Mouse (Mus musculus): ENCODE results near the gene Slc39a8.

Gene Slc39a8

DNA sequence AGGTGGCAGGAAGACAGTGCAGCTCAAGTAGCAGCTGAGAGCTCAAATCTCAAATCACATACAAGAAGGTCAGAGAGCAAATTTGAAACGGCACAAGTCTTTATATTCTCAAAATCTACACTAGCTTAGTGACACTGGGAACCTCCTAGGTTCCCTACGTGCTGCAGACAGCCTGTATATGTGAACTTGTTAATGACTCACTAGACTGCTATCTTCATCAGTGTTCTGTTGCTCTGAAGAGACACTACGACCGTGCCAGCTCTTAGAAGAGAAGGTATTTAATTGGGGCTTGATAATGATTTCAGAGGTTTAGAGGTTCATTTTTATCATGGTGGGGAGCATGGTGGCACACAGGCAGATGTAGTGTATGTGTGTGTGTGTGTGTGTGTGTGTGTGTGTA lies 94.2 kb downstream of the Slc39a8 start:
- DNase-seq: no peak

DNA sequence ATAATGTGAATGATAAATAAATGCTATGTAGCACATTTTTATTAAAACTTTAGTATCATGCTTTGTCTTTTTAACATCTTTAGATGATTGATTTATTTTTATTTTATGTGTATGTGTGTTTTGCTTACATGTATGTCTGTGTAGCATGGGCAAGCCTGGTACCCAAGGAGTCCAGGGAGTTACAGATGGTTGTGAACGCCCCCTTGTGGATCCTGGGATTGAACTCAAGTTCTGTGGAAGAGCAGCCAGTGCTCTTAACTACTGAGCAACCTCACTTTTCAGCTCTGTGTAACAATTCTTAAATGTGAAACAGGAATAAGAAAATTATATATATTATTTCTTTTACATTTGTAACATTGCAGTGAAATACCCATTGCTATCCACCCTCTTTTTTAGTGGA lies 101.7 kb downstream of the Slc39a8 start:
- no peak for DNase-seq

DNA sequence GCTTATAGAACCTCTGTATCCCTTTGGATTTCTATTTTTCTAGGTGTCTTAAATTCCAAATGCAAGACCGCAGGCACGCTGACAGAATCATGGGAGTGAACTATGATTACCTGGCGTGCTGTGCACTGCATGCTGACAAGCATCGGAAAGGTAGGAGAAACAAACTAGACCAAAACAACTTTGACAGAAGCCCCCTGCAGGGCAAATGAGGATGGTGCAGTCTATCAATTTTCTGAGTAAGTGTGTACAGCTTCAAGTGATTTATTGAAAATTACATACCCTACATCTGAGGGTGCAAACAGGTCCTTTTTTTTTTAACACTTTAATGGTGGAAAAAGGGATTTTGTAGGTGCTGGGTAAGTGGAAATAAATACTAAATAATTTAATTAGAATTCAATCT lies 103.1 kb downstream of the Slc39a8 start:
- no peak for DNase-seq

DNA sequence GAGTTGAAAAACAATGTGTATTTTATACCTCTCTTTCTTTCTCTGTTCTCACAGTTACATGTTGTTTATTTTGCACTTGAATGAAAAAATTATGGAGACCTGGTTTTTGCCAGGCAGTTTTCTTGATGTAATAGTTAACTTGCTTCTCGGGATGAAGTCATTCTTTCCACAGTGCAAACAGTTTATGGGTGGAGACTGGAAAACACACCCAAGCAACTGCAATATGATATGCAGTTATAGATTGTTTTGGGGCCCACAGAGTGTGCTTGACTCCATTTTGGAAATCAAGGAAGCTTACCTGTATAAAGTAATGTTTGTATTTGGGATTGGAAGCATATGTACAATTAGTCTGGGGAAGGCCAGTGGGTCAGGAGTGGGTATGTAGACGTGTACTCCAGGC lies 112.4 kb downstream of the Slc39a8 start:
- no peak for DNase-seq
